Mouse (Mus musculus) heart, adult 9 months (tissue): ENCODE results near the gene Gm14226.
"Not testable (repeated sequence)": the region's sequence is repeated elsewhere in the genome, so short reads cannot be mapped to it uniquely, and the experiment has no call there.

ENCODE experiments used
- DNase-seq, 2 experiments: peaks; one replicate each; pipeline ENCODE4 v3.0.0; 2022; ENCODE audit warnings: low spot score in 2 of 2

Gene Gm14226

DNA sequence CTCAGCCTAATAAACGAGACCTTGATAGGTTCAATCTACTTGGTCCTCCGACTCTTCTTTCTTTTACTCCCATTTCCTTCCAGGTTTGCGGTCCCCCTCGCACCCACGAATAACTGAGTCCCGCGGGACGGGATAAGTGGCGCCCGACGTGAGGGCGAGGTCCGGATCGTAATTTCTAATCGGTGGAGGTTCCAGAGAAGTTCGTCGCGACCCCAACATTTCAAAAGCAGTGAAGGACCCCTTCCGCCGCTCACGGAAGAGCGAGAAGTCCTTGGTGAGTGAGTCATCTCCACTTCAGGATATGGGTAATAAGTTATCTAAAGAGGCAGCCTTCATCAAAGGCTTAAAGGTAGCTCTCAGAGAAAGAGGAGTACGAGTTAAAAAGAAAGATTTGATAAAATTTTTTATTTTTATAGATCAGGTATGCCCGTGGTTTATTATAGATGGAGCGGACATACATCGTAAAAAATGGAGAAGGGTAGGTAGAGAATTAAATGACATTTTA, at the start of gene Gm14226:
Gene Gm14226, plus strand, starts transcription at position 16 of the 505 bp plus-strand sequence.
- DNase-seq = not testable (repeated sequence)

DNA sequence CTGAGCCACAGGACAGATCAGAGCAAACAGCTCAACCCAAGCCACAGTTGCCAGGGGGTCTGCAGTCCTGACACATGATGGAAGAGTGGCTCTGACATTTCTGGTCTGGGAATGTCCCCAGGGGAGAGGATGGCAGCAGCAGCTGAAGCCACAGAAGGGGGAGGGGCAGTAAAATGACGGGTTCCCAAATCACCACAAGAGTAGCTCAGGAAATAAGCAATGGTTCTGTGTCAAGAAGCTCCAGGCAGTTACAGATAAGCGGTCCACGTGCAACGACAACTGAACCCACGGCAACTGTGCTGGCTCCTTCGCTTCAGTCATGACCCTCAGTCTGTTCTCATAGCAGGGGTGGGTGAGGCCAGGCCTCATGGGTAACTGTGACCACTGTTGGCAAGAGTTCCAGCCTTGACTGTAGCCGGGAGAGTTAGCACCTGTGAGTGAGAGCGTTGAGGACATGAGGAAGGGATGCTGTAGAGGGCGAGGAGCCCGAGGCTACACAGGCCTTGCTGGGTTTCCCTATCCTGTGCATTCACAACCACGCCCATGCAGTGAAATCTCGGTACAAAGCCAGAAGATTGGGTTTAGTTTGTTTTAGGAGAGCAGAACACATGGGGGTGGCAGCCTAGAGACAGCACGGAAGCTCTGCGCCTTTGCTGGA, 48.2 kb upstream of the Gm14226 start:
- DNase-seq = not testable (repeated sequence)

DNA sequence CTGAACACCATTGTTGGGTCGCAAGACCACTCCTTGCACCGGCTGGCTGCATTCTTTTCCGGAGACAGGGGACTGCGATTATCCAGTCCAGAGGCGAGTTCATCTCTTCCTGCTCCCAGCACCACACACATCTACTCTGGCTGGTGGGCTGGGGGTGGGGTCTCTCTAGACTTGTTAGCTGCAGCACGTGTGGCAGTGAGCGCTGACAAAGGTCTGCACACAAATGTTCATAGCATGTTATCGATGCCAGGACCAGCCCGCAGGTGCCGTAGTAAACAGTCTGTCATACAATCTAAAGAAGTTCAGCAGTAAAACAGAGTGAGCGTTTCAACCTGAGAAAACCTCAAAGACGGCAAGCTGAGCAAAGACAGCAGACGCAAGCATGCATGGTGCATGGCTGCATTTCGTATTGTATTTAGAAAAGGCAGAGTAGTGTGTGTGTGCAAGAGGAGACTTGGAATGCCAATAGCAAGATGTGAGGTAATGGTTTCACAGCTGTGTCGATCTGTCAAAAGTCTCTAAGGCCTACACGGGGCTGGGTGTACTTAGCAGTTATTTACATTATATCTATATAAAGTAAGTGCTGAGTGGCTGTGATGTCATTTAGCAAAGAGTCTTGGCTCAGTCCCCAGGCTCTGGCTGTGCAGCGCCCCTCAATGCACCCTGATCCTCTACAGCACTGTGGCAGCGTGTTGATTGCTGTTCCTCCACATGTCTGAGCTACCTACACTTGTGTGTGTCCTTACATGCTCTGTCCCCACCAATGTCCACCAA, 46.0 kb upstream of the Gm14226 start:
- DNase-seq = no peak

DNA sequence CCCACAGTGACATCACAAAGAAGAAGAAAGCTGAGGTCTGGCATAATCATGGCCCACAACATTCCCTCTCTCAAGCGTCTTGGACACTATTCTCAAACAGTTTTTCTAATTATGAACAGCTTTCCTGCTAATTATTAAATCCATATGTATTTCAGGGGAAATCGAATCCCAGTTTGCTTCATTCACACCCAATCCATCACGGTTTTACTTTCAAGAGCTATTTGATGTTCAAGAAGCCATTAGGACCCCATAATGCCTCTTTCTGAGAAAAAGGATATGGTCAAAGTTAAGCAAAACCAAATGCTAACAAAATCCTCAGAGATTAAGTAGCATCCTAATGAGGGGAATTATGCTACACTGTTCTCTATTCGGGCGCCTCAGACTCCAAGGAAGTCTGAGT, 45.1 kb upstream of the Gm14226 start:
- no peak for DNase-seq

DNA sequence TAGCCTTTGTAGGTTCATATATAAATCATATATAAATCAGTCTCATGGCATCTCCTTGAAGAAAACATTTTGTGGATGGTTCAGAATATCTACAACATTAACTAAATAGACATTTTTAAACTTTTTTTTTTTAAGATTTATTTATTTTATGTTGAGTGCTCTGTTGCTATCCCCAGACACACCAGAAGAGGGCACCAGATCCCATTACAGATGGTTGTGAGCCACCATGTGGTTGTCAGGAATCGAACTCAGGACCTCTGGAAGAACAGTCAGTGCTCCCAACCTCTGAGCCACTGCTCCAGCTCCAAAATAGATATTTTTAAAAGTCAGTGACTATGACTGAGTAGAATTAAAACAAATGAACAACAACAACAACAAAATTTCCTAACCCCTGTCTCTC, 31.5 kb upstream of the Gm14226 start:
- no peak for DNase-seq

DNA sequence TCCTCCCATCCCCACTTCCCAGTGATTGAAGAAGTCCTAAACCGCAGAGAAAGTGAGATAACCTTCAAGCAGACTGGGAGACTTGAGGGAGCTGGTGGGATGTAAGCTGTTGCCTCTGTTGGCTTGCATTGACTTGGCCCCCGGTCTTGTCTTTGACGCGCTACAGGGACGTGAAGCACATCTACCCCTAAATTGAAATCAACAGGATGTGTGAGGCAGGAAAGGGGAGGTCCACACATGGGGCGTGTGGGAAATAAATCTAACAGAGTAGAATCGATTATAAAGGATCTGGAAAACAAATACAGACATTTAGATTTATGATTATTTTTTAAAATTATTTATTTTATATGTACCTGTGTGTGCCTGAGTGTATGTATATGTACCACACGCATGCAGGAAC, 26.7 kb upstream of the Gm14226 start:
- no peak for DNase-seq

DNA sequence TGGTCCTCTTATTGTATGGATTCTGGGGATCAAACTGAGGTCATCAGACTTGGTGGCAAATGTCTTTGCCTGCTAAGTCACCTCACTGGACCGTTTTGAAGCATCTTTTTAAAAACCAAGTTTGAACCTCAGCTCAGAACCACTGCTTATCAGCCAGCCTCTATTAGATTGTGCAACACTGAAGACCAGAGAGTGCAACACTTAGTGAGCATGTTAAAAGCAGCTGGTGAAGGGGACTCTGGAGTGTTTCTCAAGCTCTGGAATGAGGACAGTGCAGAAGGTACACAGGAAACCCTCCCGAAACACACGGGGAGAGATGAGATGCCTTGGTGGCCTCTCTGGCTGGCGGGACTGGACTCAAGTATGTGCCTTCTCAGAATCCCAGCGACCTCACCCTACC, 26.0 kb upstream of the Gm14226 start:
- no peak for DNase-seq

DNA sequence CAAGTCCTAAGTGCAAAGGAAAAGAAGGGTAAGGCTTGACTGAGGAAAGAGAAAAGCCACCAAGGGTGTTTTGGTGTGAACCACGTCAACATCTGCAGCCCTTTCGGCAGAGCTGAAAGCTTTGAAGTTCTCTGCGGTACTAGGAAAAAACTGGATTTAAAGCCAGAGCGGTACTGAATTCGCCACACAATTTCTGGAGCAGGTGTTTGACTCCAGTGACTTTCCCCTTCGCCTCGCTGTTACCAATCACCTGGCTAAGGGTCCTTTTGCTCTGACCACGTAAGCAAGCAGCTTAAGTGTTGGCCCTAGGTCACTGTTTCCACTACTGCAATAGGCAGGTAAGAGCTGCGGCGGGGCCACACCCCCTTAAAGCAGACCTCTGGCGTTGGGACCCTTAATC, 12.6 kb upstream of the Gm14226 start:
- no peak for DNase-seq

DNA sequence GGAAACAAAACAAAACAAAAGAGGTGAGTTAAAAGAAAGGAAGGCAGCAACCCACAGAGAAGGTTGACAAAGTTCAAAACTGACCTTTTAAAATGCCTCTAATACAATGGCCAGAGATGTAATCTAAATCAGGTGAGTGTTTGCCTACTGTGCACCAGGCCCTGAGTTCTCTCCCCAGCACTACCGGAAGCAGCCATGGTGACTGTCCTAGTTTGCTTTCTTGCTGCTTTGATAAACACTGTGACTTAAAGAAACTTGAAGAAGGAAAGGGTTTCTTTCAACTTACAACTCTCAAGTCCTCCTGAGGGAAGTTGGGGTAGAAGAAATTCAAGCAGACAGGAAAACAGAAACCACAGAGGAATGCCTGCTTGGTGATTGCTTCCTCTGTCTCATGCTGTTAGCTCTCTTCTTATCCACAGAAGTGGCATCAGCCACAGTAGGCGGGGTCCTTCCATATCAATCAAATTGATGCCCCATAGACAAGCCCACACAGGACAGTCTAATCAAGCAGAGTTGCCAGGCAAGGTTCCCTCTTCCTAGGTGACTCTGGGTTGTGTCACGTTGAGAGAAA, 6.9 kb upstream of the Gm14226 start:
- DNase-seq = no peak

DNA sequence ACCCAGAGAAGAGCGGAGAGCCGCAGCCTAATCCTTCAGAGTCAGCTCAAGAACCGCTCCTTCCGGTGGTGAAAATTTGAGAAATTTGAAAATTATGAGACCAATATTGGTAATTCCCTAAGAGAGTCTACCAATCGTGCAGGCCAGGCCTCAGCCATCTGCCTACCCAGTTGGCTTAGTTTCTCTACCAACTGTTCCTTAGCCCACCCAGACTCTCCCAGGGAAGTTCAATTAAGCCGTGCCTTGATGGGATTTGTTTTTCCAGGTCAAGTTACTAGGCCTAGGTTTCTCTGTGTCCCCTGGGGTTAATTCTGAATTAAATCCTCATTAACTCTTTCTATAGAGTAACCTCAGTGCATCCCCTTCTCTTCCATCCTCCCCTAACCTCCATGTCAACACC, 5.1 kb upstream of the Gm14226 start:
- no peak for DNase-seq

DNA sequence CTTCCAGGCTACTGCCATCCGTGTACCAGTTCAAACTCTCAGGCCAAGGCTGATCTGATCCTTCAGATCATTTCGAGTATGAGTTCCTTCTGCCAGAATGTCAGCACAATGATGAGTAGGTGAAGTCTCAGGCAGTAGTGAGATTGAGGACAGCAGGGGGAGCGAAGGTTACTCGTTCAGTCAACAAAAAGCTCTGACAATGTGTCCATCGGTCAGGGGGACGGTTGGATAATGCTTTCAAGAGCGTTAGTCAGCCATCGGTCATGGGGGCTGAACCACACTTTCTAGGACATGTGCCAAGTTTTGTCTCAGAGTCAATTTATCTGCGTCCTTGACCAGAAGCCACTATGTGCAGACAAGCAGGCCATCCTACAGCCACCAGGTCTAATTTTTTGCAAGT, 1.3 kb upstream of the Gm14226 start:
- not testable (repeated sequence) for DNase-seq

DNA sequence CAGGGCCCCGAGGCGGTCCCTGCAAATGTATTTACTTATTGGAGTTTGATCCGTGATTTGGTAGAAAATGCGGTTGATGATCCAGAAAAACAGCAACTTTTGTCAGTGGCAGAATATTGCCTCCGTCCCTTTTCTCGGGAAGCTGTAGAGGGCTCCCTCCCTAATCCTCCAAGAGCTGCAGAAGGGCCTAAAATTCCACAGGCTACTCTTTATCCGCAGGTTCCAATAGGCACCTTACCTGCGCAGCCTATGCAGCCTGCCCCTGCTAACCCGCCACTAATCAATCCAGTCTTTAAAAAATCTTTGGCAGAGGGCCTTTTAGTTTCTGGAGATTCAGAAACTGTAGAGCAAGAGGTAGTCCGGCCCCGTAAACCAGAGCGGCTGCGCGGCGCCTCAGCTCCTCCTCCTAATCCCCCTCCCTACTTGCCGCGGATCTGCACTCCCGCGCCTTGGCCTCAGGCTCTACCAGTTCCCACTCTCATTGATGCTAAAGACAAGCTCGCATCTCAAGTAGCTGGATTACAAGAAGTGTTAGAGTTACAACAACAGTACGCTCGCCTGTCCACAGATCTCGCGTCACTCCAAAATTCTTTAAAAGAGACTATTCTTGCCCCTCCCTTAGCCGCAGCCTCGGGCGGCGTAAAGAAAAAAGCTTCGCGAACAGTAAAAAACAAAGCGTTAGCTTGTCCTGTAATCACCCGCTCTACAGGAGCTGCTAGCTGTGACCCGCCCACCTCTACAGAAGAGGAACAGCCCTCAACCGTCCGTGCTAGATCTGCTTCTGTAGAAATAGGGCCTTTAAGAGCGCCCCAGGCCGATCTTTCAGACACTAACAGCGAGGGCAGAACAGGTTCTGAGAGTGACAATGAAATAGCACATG, 936 bp downstream of the Gm14226 start:
- DNase-seq = peak; percentile 56 to 64

DNA sequence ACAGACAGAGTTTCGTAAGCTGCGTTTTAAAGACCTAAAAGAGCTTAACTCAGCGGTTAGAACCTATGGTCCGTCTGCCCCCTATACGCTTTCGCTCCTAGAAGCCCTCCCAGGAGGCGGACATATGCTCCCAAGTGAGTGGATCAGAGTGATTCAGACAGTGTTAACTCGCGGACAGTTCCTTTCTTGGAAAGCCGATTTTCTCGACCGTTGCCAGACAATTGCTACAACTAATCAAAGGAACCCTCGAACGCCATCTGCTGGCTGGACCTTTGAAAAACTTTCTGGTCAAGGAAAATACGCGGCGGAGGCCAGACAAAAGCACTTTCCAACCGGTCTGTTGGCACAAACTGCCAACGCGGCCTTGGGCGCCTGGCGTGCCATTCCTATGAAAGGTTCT, 1.6 kb downstream of the Gm14226 start:
- peak; percentile 72 to 87 for DNase-seq

DNA sequence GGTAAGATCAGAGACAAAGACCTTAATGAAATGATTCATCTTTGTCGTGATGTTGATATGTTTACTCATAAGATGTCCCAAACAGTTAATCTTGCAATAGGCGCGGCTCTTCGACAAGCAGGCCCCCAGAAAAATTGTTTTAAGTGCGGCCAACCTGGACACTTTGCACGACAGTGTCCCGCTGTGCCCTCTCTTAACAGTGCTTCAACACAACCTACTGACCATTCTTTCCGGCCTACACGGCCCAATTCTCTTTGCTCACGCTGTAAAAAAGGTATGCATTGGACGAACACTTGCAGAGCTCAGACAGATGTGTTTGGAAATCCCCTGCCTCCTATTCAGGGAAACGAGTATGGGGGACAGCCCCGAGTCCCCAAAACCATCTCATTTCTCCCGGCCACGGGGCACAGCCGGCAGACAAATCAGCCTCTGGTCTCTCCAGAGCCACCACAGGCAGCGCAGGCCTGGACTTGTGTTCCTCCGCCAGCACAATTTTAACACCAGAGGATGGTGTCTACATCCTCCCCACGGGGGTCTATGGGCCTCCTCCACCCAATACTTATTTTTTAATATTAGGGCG, 2.3 kb downstream of the Gm14226 start:
- DNase-seq = not testable (repeated sequence)

DNA sequence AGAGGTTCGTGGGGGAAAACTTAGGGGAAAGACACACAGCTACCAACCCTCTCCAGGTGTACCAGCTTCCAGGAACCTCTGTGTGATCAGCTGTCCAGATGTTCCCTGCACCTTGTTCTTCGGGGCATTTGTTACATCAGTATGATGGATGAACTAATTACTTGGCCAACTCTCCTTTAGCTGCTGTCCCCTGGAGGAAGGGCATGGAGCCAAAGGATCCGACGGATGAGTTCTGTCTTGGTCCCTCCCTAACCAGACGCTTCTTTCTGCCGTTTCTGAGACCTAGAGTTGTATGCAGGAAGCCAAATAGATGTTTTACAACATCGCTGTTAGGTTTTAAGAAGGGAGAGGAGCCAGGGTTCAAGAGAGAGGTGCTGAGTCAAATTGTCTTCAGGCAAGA, 12.8 kb downstream of the Gm14226 start:
- no peak for DNase-seq

DNA sequence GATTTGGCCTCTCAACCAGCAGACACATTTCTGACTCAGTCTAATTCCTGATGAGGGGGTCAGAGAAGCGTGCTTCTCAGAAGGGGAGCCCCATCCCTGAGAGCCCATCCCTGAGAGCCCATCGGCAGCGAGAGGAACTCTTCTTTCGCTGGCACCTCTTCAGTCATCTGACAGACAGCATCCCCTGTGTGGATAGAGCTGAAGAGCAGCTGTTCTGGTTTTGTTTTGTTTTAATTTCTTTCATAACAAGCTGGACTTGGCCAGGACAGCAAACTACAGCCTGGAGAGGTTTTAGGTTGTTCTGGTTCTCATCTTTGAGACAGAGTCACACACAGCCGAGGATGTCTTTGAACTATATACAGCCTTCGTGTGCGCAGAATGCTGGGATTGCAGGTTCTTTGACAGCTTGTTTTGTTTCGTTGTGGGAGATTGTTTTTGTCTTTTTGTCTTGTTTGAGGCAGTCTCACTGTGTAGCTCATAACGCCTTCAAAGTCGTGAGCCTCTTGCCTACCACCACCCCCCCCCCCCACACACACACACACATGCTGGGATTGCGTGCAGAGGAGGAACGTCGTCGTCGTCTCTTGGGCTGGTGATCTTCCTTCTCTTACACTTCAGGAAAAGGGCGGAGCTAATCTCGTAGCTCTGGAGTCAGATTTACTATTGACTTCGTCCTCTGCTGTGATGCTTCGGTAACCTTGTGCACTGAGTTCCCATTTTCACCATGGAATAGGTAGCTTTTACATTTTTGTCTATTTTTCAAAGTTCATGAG, 15.1 kb downstream of the Gm14226 start:
- DNase-seq = peak in 1 of 2 experiments; percentile 12

DNA sequence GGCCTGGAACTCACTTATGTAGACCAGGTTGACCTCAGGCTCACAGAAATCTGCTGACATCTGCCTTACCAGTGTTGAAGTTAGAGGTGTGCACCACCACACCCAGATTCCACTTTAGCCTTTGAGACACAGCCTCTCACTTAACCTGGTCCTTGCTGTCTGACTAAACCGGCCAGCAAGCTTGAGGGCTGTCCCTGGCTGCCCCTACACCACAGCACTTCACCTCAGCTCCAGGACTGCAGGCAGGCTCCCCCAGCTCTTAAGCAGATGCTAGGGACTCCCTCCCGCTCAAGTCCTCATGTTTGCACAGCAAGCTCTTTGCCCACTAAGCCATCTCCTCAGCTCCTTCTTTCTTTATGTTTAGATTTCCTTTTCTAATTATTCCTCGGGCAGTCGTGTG, 21.9 kb downstream of the Gm14226 start:
- DNase-seq = no peak

DNA sequence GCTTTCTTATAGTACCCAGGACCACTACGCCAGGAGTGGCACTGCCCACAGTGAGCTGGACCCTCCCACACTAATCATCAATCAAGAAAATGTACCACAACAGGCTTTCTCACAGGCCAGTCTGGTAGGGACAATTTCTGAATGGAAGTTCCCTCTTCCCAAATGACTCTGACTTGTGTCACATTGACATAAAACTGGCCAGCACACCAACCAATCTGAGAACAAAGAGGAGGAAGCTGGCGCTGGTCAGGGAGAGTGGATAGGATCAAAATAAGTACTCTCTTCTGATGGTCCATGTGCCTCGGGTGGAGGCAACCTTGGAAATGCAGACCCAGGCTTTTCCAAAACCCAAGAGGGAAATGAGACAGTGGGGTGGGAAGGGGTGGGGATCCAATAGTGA, 26.5 kb downstream of the Gm14226 start:
- DNase-seq = no peak

DNA sequence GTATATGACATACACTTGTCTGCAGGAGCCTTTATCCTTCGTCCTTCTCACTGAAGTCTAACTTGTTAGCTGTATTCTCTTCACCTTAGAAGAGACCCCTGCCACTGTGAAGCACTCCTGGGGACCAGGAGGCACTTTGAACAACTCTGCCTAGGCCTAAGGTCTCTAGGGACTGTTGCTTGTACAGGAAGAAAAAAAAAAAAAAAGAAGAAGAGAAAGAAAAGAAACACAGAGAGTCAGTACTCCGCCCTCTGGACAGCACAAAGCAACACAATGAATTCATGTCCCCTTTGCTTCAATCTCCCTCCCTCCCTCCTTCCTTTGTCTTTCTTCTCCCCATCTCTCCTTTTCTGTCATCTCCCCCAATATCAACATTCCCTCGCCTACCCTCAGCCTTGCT, 27.0 kb downstream of the Gm14226 start:
- DNase-seq = no peak

DNA sequence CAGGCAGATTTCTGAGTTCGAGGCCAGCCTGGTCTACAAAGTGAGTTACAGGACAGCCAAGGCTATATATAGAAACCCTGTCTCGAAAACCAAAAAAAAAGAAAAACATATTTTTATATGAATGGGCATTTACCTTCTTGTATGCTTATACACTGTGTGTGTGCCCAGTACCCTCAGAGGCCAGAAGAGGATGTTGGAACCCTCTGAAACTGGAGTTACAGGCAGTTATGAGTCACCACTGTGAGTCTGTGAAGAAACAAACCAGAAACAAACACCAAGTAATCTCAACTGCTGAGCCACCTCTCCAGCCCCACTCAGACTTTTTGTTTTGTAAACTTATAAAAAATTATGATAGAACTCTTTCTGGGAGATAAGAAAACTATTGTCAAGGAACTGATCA, 28.7 kb downstream of the Gm14226 start:
- no peak for DNase-seq
